Mouse (Mus musculus): ENCODE results near the gene Cpvl. TPM values are rescaled to one million over a fixed set of nuclear protein-coding genes. Genes with fewer than 3 reads are reported as not detected.

Cpvl gene
- total and polyA plus RNA-seq, 3 experiments, result not detected

DNA sequence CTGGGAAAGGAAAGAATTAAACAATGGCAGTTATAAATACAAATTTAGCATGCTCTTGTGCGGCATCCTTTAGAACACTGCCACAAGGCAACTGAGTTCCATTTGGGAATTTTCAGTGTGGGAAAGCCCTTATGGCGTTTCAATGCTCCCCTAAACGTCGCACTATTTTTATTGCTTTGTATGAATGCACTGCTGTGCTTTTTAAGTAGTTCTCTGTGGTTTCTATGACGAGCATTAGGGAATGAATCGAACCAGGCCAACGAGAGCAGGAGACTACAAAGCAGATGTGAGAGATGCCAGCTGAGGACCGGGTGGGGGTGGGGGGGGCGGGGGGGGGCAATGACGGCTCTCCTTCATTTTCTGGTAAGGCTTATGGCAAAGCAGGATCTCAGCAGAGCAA lies 96.8 kb downstream of the Cpvl start:
- H3K4me3 ChIP-seq (replicated peaks in 1 of 3; ENCODE audit: low read depth in 2 of 3, low read length in 2 of 3, poor library complexity in 1 of 3), result no peak overlapping the region
- TF ChIP-seq SMC3 (IDR thresholded peaks at IDR 0.05; ENCODE audit: low read depth, low read length), result no peak
- TF ChIP-seq PAX5 (IDR thresholded peaks at IDR 0.05; ENCODE audit: low read length), result no peak
- TF ChIP-seq MYC (IDR thresholded peaks at IDR 0.05; ENCODE audit: low read depth, low read length), result no peak
- TF ChIP-seq RCOR1 (conservative IDR thresholded peaks at IDR 0.05; ENCODE audit: low read depth, low read length), result no peak
- TF ChIP-seq MEF2A (IDR thresholded peaks at IDR 0.05; ENCODE audit: borderline replicate concordance, low read depth, low read length), result no peak
- TF ChIP-seq TCF12 (IDR thresholded peaks at IDR 0.05; ENCODE audit: low read depth, low read length), result no peak
- TF ChIP-seq POLR2A (IDR thresholded peaks at IDR 0.05; ENCODE audit: low read depth, low read length), result no peak
- TF ChIP-seq GABPA (IDR thresholded peaks at IDR 0.05; ENCODE audit: insufficient replicate concordance, low read depth, low read length), result no peak
- no peak for TF ChIP-seq ZKSCAN1 (IDR thresholded peaks at IDR 0.05; ENCODE audit: borderline replicate concordance, low read depth, low read length)
- TF ChIP-seq HCFC1 (IDR thresholded peaks at IDR 0.05; ENCODE audit: low read depth, low read length), result no peak
- TF ChIP-seq ZNF384 (IDR thresholded peaks at IDR 0.05; ENCODE audit: low read depth, low read length), result no peak
- no peak for TF ChIP-seq USF2 (conservative IDR thresholded peaks at IDR 0.05; ENCODE audit: low read depth, low read length)
- no peak for TF ChIP-seq MAZ (IDR thresholded peaks at IDR 0.05; ENCODE audit: low read depth, low read length)
- TF ChIP-seq RAD21 (IDR thresholded peaks at IDR 0.05; ENCODE audit: low read depth, low read length), result no peak
- no peak for TF ChIP-seq CHD1 (IDR thresholded peaks at IDR 0.05; ENCODE audit: low read depth, low read length)
- TF ChIP-seq CTCF (conservative IDR thresholded peaks at IDR 0.05 in 1 of 2, IDR thresholded peaks at IDR 0.05 in 1 of 2; ENCODE audit: low read depth in 2 of 2, low read length in 2 of 2), result no peak
- TF ChIP-seq USF1 (IDR thresholded peaks at IDR 0.05; ENCODE audit: low read depth, low read length), result no peak
- TF ChIP-seq POLR2AphosphoS2 (IDR thresholded peaks at IDR 0.05; ENCODE audit: low read depth, low read length), result no peak

DNA sequence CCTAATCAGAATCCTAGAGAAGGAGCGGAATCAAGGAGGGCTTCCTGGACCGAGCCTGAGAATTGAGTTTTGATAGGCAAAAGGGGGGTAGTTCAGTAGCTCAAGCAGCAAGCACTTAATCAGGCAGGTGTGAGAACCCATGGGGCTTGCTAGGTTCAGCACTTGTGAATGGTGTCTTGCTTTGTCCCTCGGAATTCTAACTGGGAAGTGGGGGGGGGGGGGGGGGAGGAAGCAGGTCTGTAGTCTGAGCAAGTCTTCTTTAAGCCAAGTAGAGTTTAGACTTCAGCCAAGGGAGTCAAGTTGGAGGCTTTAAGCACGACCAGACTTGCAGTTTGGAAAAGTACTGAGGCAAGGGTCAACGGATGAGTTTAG lies 97.2 kb downstream of the Cpvl start:
- no peak overlapping the region for H3K4me2 ChIP-seq (ENCODE audit: insufficient read depth, low read depth, poor library complexity, severe bottlenecking)
- 0 out of 4 replicates have a peak, but pooled peaks cover 0 to 2% of the 10 kb centered on the region in 2 experiments for H3K4me1 ChIP-seq (ENCODE audit: control insufficient read depth in 1 of 2, insufficient read depth in 2 of 2)
- H3K9ac ChIP-seq (ENCODE audit: insufficient read depth, low read depth), result no peak overlapping the region
- DNase-seq (ENCODE audit: extremely low read depth), result no peak
- no peaks in the 10 kb centered on the region for H3K9me3 ChIP-seq (replicated peaks; ENCODE audit: low read length)
- H3K79me2 ChIP-seq (replicated peaks; ENCODE audit: control insufficient read depth, extremely low read depth, insufficient read depth, poor library complexity, severe bottlenecking), result no peaks in the 10 kb centered on the region
- H3K4me3 ChIP-seq (replicated peaks in 1 of 3; ENCODE audit: low read depth in 2 of 3, low read length in 2 of 3, poor library complexity in 1 of 3), result no peak overlapping the region
- H3K36me3 ChIP-seq (replicated peaks in 1 of 2; ENCODE audit: control insufficient read depth in 1 of 2, insufficient read depth in 1 of 2, low read length in 1 of 2), result no peaks in the 10 kb centered on the region
- no peaks in the 10 kb centered on the region for H3K27me3 ChIP-seq (replicated peaks)
- dilution Hi-C loops (cut with MboI; ENCODE audit: extremely low pct_ligation_motif_present, extremely low pct_unique_long_range_greater_than_20kb, low sequenced_read_pairs) (no loop called here), in situ Hi-C loops (cut with MboI; ENCODE audit: low pct_ligation_motif_present, low pct_unique_long_range_greater_than_20kb, low sequenced_read_pairs) (no loop called here)
- no peak for TF ChIP-seq ETS1 (conservative IDR thresholded peaks at IDR 0.05; ENCODE audit: low read depth, low read length)
- no peak overlapping the region for H3K27ac ChIP-seq (ENCODE audit: insufficient read depth, low read depth)

More for the DNA sequence above, 96.8 kb downstream of the Cpvl start:
- H3K79me2 ChIP-seq (replicated peaks; ENCODE audit: control insufficient read depth, extremely low read depth, insufficient read depth, poor library complexity, severe bottlenecking), result no peaks in the 10 kb centered on the region
- H3K4me1 ChIP-seq (ENCODE audit: control insufficient read depth in 1 of 2, insufficient read depth in 2 of 2), result 0 out of 4 replicates have a peak, but pooled peaks cover 0 to 2% of the 10 kb centered on the region in 2 experiments
- no peak overlapping the region for H3K9ac ChIP-seq (ENCODE audit: insufficient read depth, low read depth)
- no peaks in the 10 kb centered on the region for H3K36me3 ChIP-seq (replicated peaks in 1 of 2; ENCODE audit: control insufficient read depth in 1 of 2, insufficient read depth in 1 of 2, low read length in 1 of 2)
- no peak overlapping the region for H3K27ac ChIP-seq (ENCODE audit: insufficient read depth, low read depth)
- H3K27me3 ChIP-seq (replicated peaks), result no peaks in the 10 kb centered on the region
- H3K9me3 ChIP-seq (replicated peaks; ENCODE audit: low read length), result no peaks in the 10 kb centered on the region
- no peak overlapping the region for H3K4me2 ChIP-seq (ENCODE audit: insufficient read depth, low read depth, poor library complexity, severe bottlenecking)
- dilution Hi-C loops (cut with MboI; ENCODE audit: extremely low pct_ligation_motif_present, extremely low pct_unique_long_range_greater_than_20kb, low sequenced_read_pairs), result no loop called here
- DNase-seq (ENCODE audit: extremely low read depth), result no peak
- in situ Hi-C loops (cut with MboI; ENCODE audit: low pct_ligation_motif_present, low pct_unique_long_range_greater_than_20kb, low sequenced_read_pairs), result no loop called here

Data from CH12.LX (cell line).